Mouse (Mus musculus) ZHBTc4 (cell line): ENCODE data around the gene Smyd3.
A peak's percentile ranks its signal among the peaks of the same experiment; 100 is the strongest.

Source experiments
- DNase-seq: peaks from one replicate; pipeline ENCODE4 v3.0.0-alpha.2; 2011; ENCODE audit warnings: low read depth, low spot score

Smyd3 gene

DNA sequence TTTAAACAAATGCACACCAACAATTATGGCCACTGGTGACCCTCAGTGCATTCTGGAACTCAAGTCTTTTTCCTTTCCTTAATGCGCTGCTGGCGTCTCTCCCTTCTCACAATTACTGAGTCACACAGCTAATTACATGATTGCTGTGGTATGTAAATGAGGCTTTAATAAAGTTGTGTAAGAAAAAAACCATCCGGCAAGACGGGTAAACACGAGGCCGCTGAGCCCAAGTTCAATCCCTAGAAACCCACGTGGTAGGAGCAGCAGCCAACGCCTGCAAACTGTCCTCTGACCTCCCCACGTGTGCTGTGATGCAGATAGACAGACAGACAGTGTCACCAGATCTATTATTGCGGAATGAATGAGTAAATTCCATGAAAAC is 58.9 kb downstream of the Smyd3 start:
- DNase-seq: no peak

DNA sequence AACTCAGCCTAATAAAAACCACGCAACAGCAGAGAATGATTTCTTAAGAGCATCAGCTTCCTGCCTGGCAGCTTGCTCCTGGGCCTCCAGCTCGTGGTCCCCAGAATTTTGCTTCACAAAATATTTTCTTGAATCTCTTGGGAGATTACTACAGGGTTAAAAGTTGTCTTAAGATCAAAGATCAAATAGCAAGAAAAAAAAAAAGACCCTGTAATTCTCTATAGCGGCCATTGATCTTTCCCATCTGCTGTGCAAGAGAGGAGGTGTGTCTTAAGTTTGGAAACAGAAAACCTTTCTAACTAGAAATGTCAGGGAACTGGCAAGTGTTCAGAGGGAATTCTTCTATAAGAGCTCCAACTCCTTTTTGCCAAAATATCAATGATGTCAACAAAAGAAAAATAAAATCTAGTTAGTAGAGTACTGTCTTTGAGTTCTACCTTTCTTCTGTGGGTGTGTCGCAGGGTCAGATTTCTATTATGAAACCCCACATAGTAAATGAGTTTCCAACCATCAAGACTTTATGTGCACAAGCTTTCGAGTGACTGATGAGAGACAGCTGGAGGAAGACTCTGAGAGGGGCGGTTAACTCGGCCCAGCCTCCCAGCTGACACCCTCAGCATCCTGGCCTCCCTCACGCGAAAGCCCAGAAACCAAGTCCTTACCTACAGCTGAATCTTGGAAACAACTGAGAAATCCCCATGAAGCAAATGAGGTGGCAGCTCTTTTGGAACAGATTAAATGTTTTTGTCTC is 59.4 kb downstream of the Smyd3 start:
- DNase-seq: no peak

DNA sequence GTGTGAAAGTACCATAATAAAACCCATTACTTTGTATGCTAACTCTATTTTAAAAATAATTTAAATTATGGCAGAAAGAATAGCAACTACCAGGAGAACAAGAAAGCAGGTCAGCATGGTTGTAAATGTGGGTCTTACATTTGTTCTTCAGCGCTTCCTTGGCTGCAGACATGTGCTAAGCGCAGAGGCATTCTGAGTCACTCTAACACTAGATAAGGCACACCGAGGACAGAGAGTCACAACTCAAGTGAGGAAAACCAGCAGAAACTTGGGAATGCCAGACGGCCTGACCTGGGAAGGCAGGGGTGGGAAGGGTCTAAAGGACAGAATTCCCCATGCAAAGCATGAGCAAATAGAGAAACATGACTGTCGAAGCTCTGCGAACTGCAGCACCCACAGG is 63.2 kb downstream of the Smyd3 start:
- DNase-seq: no peak

DNA sequence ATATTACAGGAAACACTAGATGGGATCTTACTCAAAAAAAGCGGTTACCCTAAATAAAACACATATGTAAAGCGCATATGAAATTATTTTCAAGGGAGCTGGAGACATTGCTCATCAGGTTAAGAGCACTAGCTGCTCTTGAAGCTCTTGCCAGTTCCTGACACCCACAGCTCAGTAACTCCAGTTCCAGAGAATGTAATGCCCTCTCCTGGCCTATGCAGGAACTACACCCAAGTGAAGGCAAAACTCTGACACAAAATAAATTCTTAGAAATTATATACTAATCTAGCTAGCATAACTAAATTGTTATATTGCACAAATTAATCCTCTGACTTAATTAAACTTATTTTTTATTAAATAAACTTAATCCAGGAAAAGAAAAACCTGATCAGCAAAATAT is 66.6 kb downstream of the Smyd3 start:
- DNase-seq: peak; percentile 74

DNA sequence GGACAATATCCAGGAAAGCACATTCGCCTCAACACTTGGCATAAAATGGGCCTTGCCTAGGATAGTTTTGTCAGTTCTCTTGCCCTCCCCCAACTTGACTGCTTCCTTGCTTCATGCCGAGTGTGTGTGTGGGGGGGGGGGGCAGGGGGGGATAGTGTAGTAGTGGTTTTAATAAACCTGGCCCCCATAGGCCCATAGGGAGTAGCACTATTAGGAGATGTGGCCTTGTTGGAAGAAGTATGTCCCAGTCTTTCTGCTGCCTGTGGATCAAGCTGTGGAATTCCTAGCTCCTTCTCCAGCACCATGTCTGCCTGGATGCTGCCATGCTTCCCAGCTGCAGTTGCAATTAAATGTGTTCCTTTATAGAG is 71.0 kb downstream of the Smyd3 start:
- no peak for DNase-seq

DNA sequence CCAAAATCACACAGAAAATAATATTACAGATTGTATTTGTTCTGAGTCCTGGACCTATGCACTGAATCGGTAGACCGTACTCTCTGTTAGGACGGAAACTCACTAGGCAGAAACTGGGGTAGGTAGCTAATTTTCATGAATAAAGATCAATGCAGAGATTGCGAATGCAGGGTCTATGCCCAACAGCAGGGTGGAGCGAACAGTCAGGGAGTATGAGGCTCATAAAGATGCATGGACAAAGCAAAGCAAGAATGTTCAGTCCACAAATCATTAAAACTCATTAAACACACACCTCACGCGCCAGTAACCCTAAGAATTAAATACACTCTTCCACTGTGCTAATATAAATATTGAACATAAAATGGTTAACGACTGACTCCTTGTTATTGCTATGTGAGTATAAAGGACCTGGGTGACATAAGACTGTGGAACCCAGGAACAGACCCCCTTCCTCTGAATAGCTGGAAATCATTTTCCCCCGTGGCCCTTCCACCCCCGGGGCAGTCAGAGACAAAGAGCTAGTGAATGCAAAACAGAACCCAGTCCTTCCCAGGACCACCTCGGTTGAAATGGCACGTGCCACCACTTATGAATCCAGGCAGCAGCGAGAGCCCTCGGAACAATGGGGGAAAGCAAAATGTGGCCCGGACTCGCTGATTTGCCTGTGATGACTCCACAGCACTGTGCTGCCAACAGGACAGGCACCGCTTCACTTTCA is 71.6 kb downstream of the Smyd3 start:
- peak; percentile 16 for DNase-seq

DNA sequence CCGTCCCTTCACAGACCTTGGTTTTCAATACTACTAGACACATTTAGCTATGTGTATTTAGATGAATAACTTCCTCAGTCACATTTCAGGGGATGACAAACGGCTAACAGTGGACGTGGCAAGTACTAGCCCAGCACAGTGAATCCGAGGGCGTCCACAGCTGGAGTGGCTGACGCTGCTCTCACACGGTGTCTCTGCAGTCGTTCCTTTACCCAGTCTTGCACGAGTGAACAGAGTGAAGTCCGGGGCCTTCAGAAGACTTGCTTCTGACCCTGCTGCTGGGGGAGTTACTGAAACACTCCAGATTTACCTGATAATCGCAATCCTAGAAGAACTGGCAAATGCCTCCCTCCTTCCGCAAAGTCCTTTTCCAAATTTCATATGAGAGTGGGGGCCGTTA is 74.0 kb downstream of the Smyd3 start:
- no peak for DNase-seq

DNA sequence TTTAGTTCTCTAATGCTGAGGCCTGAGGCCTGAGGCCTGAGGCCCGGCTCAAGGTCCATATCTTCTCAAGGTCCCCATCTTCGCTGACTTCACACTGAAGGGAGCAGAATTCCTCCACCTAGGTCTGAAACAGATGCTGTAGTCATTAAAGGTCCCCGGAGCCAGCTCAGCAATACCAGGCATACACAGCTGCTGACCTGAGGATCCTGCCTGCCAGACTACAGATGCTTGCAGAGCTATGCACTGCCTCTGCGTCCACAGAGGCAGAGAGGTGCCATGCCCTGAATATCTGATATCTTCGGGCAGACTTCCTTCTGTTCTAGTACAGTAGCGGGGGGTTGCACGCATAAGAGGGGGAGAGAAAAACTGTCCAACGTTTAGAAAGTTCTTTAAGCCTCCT is 74.4 kb downstream of the Smyd3 start:
- DNase-seq: no peak

DNA sequence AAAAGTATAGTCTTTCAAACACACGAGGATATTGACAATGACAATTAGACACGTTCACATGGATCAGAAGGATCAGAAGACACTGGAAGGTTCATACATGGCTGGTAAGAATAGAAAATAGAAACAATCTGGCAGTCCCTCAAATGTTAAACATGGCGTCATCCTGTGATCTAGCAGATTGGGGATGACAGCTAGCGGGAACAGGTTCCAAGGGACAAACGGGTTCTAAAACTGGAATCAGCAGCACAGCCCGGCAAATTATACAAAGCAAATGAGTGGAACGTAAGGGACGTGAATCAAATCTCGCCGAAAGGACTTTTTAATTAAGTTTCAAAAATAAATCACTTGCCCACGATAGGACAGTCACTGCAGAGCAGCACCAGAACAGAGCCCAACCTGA is 81.2 kb downstream of the Smyd3 start:
- DNase-seq: no peak

DNA sequence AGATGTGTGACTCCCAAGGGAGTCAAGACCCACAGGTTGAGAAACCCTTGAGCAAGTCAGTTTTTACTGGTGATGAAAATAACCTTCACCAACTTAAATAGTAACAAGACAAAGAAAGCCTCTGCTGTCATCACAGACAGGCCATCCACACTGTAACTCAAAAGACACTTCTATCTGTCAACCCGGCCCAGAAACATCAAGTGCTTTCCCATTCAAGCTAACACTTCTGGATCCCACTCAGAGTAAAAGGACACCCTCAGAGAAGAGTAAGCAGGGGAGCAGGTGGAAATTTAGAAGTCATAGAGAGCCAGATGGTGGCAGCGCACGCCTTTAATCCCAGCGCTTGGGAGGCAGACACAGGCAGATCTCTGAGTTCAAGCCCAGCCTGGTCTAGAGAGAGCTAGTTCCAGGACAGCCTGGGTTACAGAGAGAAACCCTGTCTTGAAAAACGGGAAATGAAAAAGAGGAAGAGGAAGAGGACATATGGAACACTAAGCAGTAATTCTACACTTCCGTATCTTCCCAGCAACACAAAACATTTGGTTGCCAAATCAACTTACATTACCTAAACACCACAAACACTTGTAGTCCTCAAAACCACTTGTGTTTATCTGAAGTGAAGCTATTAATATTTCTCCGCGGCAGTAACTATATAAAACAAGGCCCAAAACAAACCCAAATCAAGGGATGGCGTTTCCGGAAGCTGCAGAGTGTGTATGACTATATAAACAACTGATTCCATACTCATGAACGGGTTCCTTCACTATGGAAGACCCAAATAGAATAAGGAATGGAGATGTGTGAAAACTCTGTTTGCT is 83.2 kb downstream of the Smyd3 start:
- no peak for DNase-seq

DNA sequence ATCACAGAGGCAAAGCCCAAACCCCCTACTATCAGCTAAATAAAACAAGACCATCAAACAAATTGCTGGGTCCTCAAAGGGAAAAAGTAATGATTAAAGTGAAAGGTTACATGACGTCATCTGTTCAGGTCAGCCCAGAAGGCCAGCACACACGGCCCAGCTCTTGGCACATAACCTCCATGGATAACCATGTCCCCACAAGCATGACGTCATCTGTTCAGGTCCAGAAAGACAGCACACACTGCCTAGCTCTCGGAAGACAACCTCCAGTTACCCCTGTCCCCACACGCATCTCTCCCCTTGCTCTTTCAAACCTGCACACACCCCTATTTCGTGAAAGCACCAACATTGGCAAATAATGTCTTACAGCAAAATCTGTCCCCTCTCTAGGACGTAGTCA is 84.0 kb downstream of the Smyd3 start:
- no peak for DNase-seq

DNA sequence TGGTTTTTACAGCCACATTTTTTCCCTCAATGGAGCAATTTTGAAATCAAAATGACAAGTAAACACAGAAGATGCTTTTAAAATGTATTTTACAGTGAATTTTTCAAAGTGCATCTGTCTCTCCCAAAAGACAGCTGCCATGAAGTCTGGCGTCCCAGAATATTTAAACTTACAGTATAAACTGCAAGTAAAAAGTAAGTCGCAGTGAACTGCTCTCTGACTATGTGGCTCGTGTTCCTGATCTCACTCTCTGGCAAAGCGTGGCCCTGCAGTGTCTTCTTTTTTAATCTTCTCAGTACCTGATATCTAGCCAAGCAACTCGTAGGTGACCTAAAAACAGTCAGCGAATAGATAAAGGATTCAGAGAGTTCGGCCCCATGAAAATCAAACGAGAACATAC is 84.5 kb downstream of the Smyd3 start:
- DNase-seq: no peak

DNA sequence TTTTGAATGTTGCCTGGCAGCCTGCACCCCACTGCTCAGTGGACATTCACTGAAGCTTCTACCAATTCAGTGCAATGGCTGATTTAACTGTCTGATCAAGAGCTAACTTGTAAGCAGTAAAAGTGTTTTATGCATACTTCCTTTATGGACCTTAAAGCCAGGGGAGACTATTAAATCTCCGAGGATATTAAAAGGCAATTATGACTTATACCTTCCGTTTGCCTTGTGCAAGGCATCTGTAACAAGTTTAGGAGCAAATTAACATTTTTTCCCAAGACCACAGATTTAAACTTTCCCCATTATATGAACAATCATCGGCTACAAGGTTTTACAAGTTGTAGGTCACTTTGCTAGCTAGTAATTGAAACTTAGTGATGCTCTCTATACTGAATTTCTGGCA is 87.8 kb downstream of the Smyd3 start:
- no peak for DNase-seq

DNA sequence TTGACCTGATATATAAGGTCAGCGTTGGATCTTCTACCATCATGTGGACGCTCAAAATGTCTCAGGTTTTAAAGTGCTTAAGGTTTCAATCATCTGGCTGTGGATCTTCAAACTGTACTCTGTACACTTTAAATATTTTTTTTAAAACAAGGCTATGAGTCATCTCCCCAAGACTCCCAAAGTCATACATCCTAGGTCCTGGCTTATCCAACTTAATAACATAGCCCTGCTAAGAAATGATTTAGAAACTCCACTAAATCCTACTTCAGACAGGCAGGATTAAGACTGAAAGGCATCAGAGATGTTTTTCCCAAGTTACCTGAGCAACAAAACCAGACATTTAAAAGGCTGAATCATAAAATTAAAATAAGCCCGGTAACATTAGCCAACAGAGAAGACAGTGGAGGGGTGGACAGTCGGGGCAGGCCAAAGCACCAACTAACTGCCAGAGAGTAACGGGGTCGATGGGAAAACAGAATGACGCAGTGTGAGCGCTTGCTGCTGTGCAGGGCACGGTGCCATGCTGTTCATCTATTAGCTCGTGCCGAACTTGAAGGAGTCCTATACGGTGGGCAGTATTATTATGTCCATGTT is 92.9 kb downstream of the Smyd3 start:
- DNase-seq: no peak

DNA sequence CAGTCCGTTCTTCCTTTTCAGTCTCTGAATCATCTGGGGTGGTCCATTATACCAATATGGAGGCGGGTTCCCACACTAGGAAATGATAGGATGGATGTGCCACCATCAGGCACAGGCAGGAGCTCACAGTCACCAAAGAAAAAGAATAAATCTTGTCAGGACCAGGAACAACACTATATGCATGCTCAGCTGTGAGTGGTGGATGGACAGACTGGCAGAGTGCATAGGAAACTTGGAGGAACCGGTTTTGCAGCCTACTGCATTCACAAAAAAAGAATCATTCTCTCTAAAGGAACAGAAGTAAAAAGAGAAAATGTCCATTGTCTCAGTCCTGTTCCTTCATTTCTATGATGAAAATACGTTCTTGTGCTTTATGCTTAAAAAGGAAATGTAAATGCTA is 98.8 kb downstream of the Smyd3 start:
- no peak for DNase-seq

DNA sequence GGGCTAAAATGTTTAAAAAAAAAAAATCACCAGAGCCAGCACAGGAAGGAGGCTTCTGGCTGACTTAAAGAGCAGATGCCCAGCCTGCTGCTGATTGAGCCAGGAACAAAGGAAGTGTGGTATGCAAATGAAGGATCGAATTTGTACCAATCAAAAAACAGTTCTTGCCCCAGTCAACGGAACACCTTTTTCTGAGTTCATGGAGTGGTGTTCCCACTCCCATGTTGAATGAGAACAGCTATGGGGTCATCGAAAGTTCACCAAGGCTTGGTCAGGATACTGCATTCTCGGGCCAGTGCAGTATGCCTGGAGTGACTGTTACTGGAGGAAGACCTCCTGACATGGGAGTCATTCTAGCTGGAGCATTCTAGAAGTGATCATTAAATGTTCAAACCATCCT is 109.8 kb downstream of the Smyd3 start:
- peak; percentile 45 for DNase-seq

DNA sequence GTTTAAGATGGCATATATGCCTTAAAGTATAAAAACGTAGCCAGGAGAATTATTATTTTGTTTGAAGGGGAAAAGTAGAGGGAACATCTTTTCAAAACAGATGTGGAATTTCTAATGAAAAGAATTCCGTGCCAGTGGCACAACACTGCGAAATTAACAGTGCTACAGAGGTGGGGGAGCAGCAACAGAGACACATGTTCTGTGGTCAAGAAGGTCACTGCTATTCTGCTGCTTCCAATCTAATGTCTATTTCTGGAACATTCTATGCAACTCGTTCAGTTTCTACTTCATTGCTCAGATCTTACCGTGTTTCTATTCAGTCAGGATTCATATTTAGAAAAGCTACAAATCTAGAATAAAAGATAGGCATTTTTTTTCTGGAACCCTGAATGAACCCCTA is 117.0 kb downstream of the Smyd3 start:
- DNase-seq: no peak

DNA sequence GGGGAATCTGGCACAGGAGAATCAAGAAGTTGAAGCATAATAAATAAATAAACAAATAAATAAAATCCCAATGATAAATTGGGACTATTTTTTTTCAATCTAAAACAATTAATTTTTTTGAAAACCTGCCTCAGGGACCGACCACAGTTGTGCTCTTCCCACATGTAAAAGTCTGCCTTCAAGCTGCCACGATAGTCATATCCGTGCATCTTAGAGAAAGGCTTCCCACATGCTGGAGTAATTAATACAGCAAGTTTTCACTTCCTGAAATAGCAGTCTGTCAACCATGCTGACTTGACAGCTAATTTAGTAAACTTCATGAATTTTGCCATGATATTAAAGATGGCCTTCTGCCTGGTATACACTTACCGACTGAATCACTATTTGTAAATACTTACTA is 119.2 kb downstream of the Smyd3 start:
- no peak for DNase-seq

DNA sequence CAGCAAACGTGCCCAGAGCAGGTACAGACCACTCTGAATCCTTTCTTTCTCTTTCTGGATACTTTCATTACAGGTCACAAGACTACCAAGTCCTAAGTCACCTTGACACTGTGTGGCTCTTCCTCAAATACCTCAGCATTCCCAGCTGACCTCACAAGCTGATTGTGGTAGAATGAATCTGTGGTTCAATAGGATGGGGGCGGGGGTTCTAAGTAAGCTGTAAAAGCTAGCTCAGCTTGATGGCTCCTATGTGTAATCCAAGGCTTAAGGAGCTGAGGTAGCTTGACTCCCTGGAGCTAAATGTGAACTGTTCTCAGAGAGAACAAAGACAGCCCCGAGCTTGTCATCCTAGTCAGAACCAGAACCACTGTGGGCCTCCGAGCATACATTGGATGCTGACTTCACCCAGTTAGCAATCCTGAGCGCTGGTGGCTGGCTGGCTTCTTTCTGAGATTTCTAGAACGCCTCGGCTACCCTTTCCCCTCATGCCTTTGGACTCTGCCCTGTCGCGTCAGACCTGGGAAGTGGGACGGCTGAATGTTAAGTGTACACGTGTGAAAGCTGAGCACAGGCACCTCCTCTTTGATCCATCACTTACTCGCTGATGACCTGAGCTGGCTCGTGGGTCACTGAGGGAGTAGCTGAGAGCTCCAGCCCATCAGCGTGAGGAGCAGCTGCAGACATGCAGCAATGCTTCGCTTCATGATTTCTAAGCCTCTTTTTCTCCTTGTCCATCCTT is 131.4 kb downstream of the Smyd3 start:
- peak; percentile 88 for DNase-seq

DNA sequence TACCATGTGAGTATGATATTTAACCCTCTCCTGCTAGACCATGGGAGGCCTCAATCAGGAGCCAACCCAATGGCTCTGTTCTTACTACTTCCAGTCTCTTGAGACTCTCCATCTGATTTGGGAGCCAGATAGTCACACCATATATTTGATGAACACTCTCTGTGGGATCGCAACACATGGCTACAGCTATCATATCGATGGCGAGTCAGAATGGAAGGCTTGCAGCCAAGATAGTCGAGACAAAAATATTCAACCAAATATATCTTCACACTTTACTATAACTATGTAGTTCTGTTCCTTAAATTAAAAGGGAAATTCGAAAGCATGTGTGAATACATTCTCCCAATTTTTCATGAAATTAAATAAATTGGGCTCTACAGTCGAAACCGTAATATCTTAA is 132.2 kb downstream of the Smyd3 start:
- DNase-seq: no peak

DNA sequence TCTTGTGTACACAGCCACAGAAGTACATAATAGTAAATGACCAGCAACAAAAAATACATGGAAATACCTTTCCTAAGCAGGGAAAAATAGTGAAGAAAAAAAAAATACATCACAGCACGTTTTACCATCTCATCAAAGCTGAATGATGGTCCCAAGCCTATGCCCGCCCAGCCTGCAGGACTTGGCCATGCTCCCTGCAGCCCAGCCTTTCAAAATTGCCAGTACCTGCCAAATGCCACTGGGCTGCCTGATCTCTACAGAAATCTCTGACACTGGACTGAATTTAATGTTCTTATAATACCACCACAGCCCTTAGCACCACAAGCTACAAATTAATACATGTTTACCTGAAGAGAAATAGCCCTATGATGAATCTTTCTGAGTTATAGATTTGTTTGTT is 133.5 kb downstream of the Smyd3 start:
- no peak for DNase-seq

DNA sequence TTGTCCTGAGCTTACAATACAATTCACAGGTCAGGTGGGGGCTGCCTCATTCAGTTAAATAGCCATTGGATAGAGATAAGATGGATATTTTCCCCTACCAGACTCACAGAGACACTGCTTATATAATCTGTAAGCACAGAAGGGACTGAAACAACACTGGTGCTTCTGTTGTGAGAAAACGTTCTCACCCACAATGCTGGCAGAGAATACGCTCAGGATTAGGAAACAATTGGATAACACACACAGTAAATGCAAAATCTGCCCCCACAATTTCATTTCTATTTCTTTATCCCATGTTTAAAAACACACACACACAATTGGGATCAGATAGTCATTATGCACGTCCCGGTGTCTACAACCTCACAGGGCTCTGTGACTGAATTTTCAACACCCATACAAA is 139.7 kb downstream of the Smyd3 start:
- DNase-seq: no peak
